Mouse (Mus musculus) G1E (cell line): ENCODE measurements around the gene Mertk.

Source experiments
- CTCF ChIP-seq: IDR thresholded peaks from 2 replicates; pipeline ENCODE4 v1.5.1; 2012; ENCODE audit warnings: low read depth, low read length, inconsistent platforms, mixed read lengths
- GATA1 ChIP-seq: IDR thresholded peaks from 2 replicates; pipeline ENCODE4 v1.6.1; 2012; ENCODE audit warnings: borderline replicate concordance, low read length, inconsistent platforms, mixed read lengths
- GATA2 ChIP-seq: IDR thresholded peaks from 2 replicates; pipeline ENCODE4 v1.6.1; 2012; ENCODE audit warnings: low read depth, low read length, inconsistent platforms, borderline replicate concordance
- TAL1 ChIP-seq: conservative IDR thresholded peaks from 2 replicates; pipeline ENCODE4 v1.6.1; 2012; ENCODE audit warnings: low read depth, low read length, inconsistent platforms, mixed read lengths

DNA sequence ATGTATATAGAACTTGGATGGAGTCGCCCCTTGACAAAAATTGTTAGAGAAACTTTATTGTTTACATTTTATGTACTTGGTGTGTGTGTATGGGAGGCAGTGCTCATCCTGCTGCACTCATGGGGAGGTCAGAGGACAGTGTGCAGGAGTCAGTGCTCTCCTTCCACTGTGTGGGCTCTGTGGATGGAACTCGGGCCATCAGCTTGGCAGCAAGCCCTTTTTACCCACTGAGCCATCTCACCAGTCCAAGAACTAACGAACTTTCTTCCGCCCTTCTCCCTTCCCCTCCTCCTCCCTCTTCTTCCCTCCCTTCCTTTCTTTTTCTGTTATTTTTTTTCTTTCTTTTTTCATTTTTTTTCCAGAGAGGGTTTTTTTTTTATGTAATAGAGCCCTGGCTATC, 29.3 kb downstream of the Mertk start:
- TF ChIP-seq CTCF (no peak), GATA1 (no peak), GATA2 (no peak), TAL1 (no peak)
